Mouse (Mus musculus) hindbrain, embryonic 10.5 days (tissue): Measurements from ENCODE around the gene Dyrk1a. TPM values are rescaled to one million over a fixed set of nuclear protein-coding genes. Genes with fewer than 3 reads are reported as not detected.
A peak's percentile ranks its signal among the peaks of the same experiment; 100 is the strongest.

Source experiments
- DNase-seq: peaks from one replicate; pipeline ENCODE4 v3.0.0-alpha.2; 2017; ENCODE audit warnings: low spot score
- H3K27ac ChIP-seq: fragments of 300-500 bp; sonication (generic); 2 replicates; pipeline ENCODE4 v1.5.1; 2016; ENCODE audit warnings: mild to moderate bottlenecking, moderate library complexity
- H3K27me3 ChIP-seq: fragments of 300-500 bp; sonication (generic); 2 replicates; pipeline ENCODE4 v1.6.1; 2016; ENCODE audit warnings: mild to moderate bottlenecking; ENCODE audit not compliant: poor library complexity, insufficient read depth, severe bottlenecking
- H3K36me3 ChIP-seq: fragments of 300-500 bp; sonication (generic); 2 replicates; pipeline ENCODE4 v1.6.1; 2016; ENCODE audit warnings: mild to moderate bottlenecking, moderate library complexity
- H3K4me1 ChIP-seq: fragments of 300-500 bp; sonication (generic); replicated peaks from 2 replicates; pipeline ENCODE4 v1.6.1; 2016; ENCODE audit warnings: mild to moderate bottlenecking
- H3K4me3 ChIP-seq: fragments of 300-500 bp; sonication (generic); 2 replicates; pipeline ENCODE4 v1.5.1; 2016; ENCODE audit warnings: mild to moderate bottlenecking, moderate library complexity
- H3K9me3 ChIP-seq: fragments of 300-500 bp; sonication (generic); 2 replicates; pipeline ENCODE4 v1.6.1; 2016; ENCODE audit warnings: mild to moderate bottlenecking, moderate library complexity
- WGBS: fragments of 180-500 bp; shearing (Covaris S2); methylation state at CpG from one replicate; pipeline ENCODE4 v1.1.7; 2016; 5-methylcytosine and 5-hydroxymethylcytosine counted together
- polyA plus RNA-seq: library from polyadenylated mRNA; unstranded; fragments of >200 nt; fragmentation: Nextera tagmentation; extraction: Ambion mirVana; gene quantifications from 2 replicates; pipeline ENCODE4 v1.2.1, GENCODE M21; 2016

Gene Dyrk1a
- polyA plus RNA-seq, 1 experiment from 2014 or later = 7.8 TPM

GRCm38 (mm10) chr16:94567751-94568150 is 2.1 kb upstream of the Dyrk1a start:
- Histone ChIP-seq H3K4me3 (no peak overlapping the region), H3K4me1 (peaks cover 26% of the 10 kb centered on the region), H3K27me3 (no peaks in the 10 kb centered on the region), H3K27ac (no peak overlapping the region), H3K36me3 (no peaks in the 10 kb centered on the region), H3K9me3 (no peaks in the 10 kb centered on the region)
- no peak for DNase-seq
- 74% methylated on average over 5 of the region's 5 CpGs for WGBS

GRCm38 (mm10) chr16:94568335-94569228 is 1.2 kb upstream of the Dyrk1a start:
- WGBS = 3% methylated on average over 53 of the region's 53 CpGs
- H3K36me3 ChIP-seq = no peaks in the 10 kb centered on the region

GRCm38 (mm10) chr16:94570361-94571041 is 691 bp downstream of the Dyrk1a start:
- H3K36me3 ChIP-seq = no peaks in the 10 kb centered on the region
- H3K27ac ChIP-seq = peak overlapping the region; percentile 99
- H3K9me3 ChIP-seq = no peaks in the 10 kb centered on the region
- peak; percentile 62 for DNase-seq
- WGBS = under 1% methylated on average over 84 of the region's 88 CpGs
- H3K4me1 ChIP-seq = peaks cover 46% of the 10 kb centered on the region
- peak overlapping the region; percentile 97 for H3K4me3 ChIP-seq
- no peaks in the 10 kb centered on the region for H3K27me3 ChIP-seq

More at GRCm38 (mm10) chr16:94568335-94569228, 1.2 kb upstream of the Dyrk1a start:
- Histone ChIP-seq H3K9me3 (no peaks in the 10 kb centered on the region), H3K27me3 (no peaks in the 10 kb centered on the region), H3K4me1 (peaks cover 32% of the 10 kb centered on the region), H3K4me3 (peak overlapping the region; percentile 97), H3K27ac (peak overlapping the region; percentile 99)
- peak; percentile 83 for DNase-seq

GRCm38 (mm10) chr16:94571111-94571993 is 1.5 kb downstream of the Dyrk1a start:
- no peak for DNase-seq
- 32% methylated on average over 10 of the region's 10 CpGs for WGBS
- peaks cover 52% of the 10 kb centered on the region for H3K4me1 ChIP-seq

GRCm38 (mm10) chr16:94572422-94572821 is 2.6 kb downstream of the Dyrk1a start:
- no peaks in the 10 kb centered on the region for H3K36me3 ChIP-seq
- no peak for DNase-seq
- peaks cover 52% of the 10 kb centered on the region for H3K4me1 ChIP-seq
- H3K27ac ChIP-seq = no peak overlapping the region
- H3K4me3 ChIP-seq = peak overlapping the region; percentile 97
- WGBS = 41% methylated on average over 2 of the region's 2 CpGs
- H3K9me3 ChIP-seq = no peaks in the 10 kb centered on the region
- no peaks in the 10 kb centered on the region for H3K27me3 ChIP-seq

More at GRCm38 (mm10) chr16:94571111-94571993, 1.5 kb downstream of the Dyrk1a start:
- peak overlapping the region; percentile 97 for H3K4me3 ChIP-seq
- H3K36me3 ChIP-seq = no peaks in the 10 kb centered on the region
- peak overlapping the region; percentile 99 for H3K27ac ChIP-seq
- H3K27me3 ChIP-seq = no peaks in the 10 kb centered on the region
- no peaks in the 10 kb centered on the region for H3K9me3 ChIP-seq

- peaks cover 2% of the 10 kb centered on the region; the same call in 1 of the 2 replicates for H3K36me3 ChIP-seq
- no peak for DNase-seq
- no peaks in the 10 kb centered on the region for H3K9me3 ChIP-seq
- WGBS = 83% methylated on average over 3 of the region's 3 CpGs
- H3K4me3 ChIP-seq = no peak overlapping the region
- H3K27me3 ChIP-seq = no peaks in the 10 kb centered on the region
- no peak overlapping the region for H3K27ac ChIP-seq
- H3K4me1 ChIP-seq = peaks cover 54% of the 10 kb centered on the region
These were observed 4.4 kb downstream of the Dyrk1a start for GRCm38 (mm10) chr16:94574025-94574717.

- no peak for DNase-seq
- peaks cover 7% of the 10 kb centered on the region; the same call in 1 of the 2 replicates for H3K36me3 ChIP-seq
- H3K9me3 ChIP-seq = no peaks in the 10 kb centered on the region
- no peaks in the 10 kb centered on the region for H3K27me3 ChIP-seq
- H3K4me1 ChIP-seq = peaks cover 59% of the 10 kb centered on the region
- no peak overlapping the region for H3K4me3 ChIP-seq
- H3K27ac ChIP-seq = no peak overlapping the region
These were observed 4.9 kb downstream of the Dyrk1a start for GRCm38 (mm10) chr16:94574718-94575094.

- Histone ChIP-seq H3K9me3 (no peaks in the 10 kb centered on the region), H3K4me1 (peaks cover 66% of the 10 kb centered on the region), H3K27ac (no peak overlapping the region), H3K27me3 (no peaks in the 10 kb centered on the region), H3K36me3 (peaks cover 7% of the 10 kb centered on the region; the same call in 1 of the 2 replicates), H3K4me3 (no peak overlapping the region)
- DNase-seq = no peak
- WGBS = 78% methylated on average over 5 of the region's 5 CpGs
These were observed 5.9 kb downstream of the Dyrk1a start for GRCm38 (mm10) chr16:94575757-94576156.

- Histone ChIP-seq H3K36me3 (peaks cover 7% of the 10 kb centered on the region; the same call in 1 of the 2 replicates), H3K4me3 (no peak overlapping the region), H3K9me3 (no peaks in the 10 kb centered on the region), H3K4me1 (peaks cover 54% of the 10 kb centered on the region), H3K27ac (no peak overlapping the region), H3K27me3 (no peaks in the 10 kb centered on the region)
- DNase-seq = no peak
- 96% methylated on average over 4 of the region's 4 CpGs for WGBS
These were observed 9.5 kb downstream of the Dyrk1a start for GRCm38 (mm10) chr16:94579348-94579747.

GRCm38 (mm10) chr16:94580844-94581405 is 11.1 kb downstream of the Dyrk1a start:
- Histone ChIP-seq H3K4me3 (no peak overlapping the region), H3K36me3 (peaks cover 11% of the 10 kb centered on the region; the same call in 1 of the 2 replicates), H3K27me3 (no peaks in the 10 kb centered on the region), H3K27ac (peak overlapping the region; percentile 29; the same call in 1 of the 2 replicates), H3K9me3 (no peaks in the 10 kb centered on the region), H3K4me1 (peaks cover 48% of the 10 kb centered on the region)
- WGBS = 33% methylated on average over 7 of the region's 7 CpGs
- no peak for DNase-seq

- no peaks in the 10 kb centered on the region for H3K9me3 ChIP-seq
- WGBS = 68% methylated on average over 7 of the region's 7 CpGs
- no peak overlapping the region for H3K4me3 ChIP-seq
- DNase-seq = no peak
- no peak overlapping the region for H3K27ac ChIP-seq
- H3K36me3 ChIP-seq = 0 out of 2 replicates have a peak, but pooled peaks cover 3% of the 10 kb centered on the region
- H3K4me1 ChIP-seq = peaks cover 42% of the 10 kb centered on the region
- no peaks in the 10 kb centered on the region for H3K27me3 ChIP-seq
These were observed 16.7 kb downstream of the Dyrk1a start for GRCm38 (mm10) chr16:94586349-94586990.
